Mouse (Mus musculus) G1E (cell line): Measurements from ENCODE around the gene Tlr4. TPM values are rescaled to one million over a fixed set of nuclear protein-coding genes. Genes with fewer than 3 reads are reported as not detected.

Source experiments
- ATAC-seq: 2 replicates; pipeline ENCODE4 v1.8.0; 2016; ENCODE audit warnings: mild to moderate bottlenecking; ENCODE audit not compliant: insufficient number of reproducible peaks, poor library complexity, low FRiP score, severe bottlenecking; ENCODE audit errors: extremely low read depth
- DNase-seq: peaks from one replicate; pipeline ENCODE4 v3.0.0; 2012; ENCODE audit warnings: low spot score
- H3K27me3 ChIP-seq: 2 replicates; pipeline ENCODE4 v1.6.1; 2012; ENCODE audit warnings: mild to moderate bottlenecking, low read length, inconsistent platforms; ENCODE audit not compliant: insufficient read depth
- H3K36me3 ChIP-seq: replicated peaks from 2 replicates; pipeline ENCODE3; 2012; ENCODE audit warnings: mild to moderate bottlenecking, inconsistent platforms
- H3K4me1 ChIP-seq: 2 replicates; pipeline ENCODE4 v1.6.1; 2012; ENCODE audit warnings: low read depth, low read length, inconsistent platforms, mixed read lengths; ENCODE audit not compliant: insufficient read depth
- H3K4me3 ChIP-seq: 2 replicates; pipeline ENCODE4 v1.5.1; 2012; ENCODE audit warnings: low read depth, mild to moderate bottlenecking, inconsistent platforms, low read length, moderate library complexity, mixed read lengths
- H3K9me3 ChIP-seq: replicated peaks from 2 replicates; pipeline ENCODE4 v1.6.1; 2012; ENCODE audit warnings: inconsistent platforms
- CTCF ChIP-seq: IDR thresholded peaks from 2 replicates; pipeline ENCODE4 v1.5.1; 2012; ENCODE audit warnings: low read depth, low read length, inconsistent platforms, mixed read lengths
- GATA1 ChIP-seq: IDR thresholded peaks from 2 replicates; pipeline ENCODE4 v1.6.1; 2012; ENCODE audit warnings: borderline replicate concordance, low read length, inconsistent platforms, mixed read lengths
- GATA2 ChIP-seq: IDR thresholded peaks from 2 replicates; pipeline ENCODE4 v1.6.1; 2012; ENCODE audit warnings: low read depth, low read length, inconsistent platforms, borderline replicate concordance
- POLR2AphosphoS5 ChIP-seq: IDR thresholded peaks from 2 replicates; pipeline ENCODE4 v1.6.1; 2012; ENCODE audit warnings: low read depth, low read length, inconsistent platforms; ENCODE audit not compliant: insufficient replicate concordance
- TAL1 ChIP-seq: conservative IDR thresholded peaks from 2 replicates; pipeline ENCODE4 v1.6.1; 2012; ENCODE audit warnings: low read depth, low read length, inconsistent platforms, mixed read lengths
- polyA plus RNA-seq: library from polyadenylated mRNA; stranded (reverse); fragments of >175 nt; gene quantifications from 2 replicates; pipeline ENCODE4 v1.2.3, GENCODE M21; 2012
- total RNA-seq, 2 experiments: library from RNA; stranded (forward) in 1 of 2; stranded (reverse) in 1 of 2; fragments of 200-1000 nt in 1 of 2; fragments of >200 nt in 1 of 2; fragmentation: Nextera tagmentation in 1 of 2; gene quantifications; 2 replicates each; pipeline ENCODE4 v1.2.3; 2014 to 2017

Tlr4 gene
- total and polyA plus RNA-seq, 3 experiments = 0.22 TPM; not detected in 2

GRCm38 (mm10) chr4:66883264-66883663 lies 55.9 kb downstream of the Tlr4 start:
- DNase-seq (no peak), ATAC-seq (no peak)
- no peaks in the 10 kb centered on the region for H3K27me3 ChIP-seq
- H3K36me3 ChIP-seq = no peaks in the 10 kb centered on the region
- no peaks in the 10 kb centered on the region for H3K4me1 ChIP-seq
- no peak overlapping the region for H3K4me3 ChIP-seq
- peaks cover 2% of the 10 kb centered on the region; the same call in 1 of the 2 replicates for H3K9me3 ChIP-seq
- no peak for TF ChIP-seq GATA2
- no peak for TF ChIP-seq POLR2AphosphoS5
- TF ChIP-seq CTCF = no peak
- no peak for TF ChIP-seq GATA1
- no peak for TF ChIP-seq TAL1

GRCm38 (mm10) chr4:66894547-66894946 lies 67.2 kb downstream of the Tlr4 start:
- DNase-seq (no peak), ATAC-seq (no peak)
- peaks cover 3% of the 10 kb centered on the region; the same call in 1 of the 2 replicates for H3K9me3 ChIP-seq
- H3K4me1 ChIP-seq = no peaks in the 10 kb centered on the region
- H3K36me3 ChIP-seq = no peaks in the 10 kb centered on the region
- TF ChIP-seq CTCF = no peak
- TF ChIP-seq GATA1 = no peak
- TF ChIP-seq TAL1 = no peak
- no peak for TF ChIP-seq POLR2AphosphoS5
- TF ChIP-seq GATA2 = no peak
- no peaks in the 10 kb centered on the region for H3K27me3 ChIP-seq
- H3K4me3 ChIP-seq = no peak overlapping the region

GRCm38 (mm10) chr4:66894981-66895380 lies 67.6 kb downstream of the Tlr4 start:
- Histone ChIP-seq H3K4me1 (no peaks in the 10 kb centered on the region), H3K36me3 (no peaks in the 10 kb centered on the region), H3K9me3 (peaks cover 3% of the 10 kb centered on the region; the same call in 1 of the 2 replicates), H3K4me3 (no peak overlapping the region), H3K27me3 (no peaks in the 10 kb centered on the region)
- DNase-seq (no peak), ATAC-seq (no peak)
- TF ChIP-seq TAL1 (no peak), CTCF (no peak), GATA2 (no peak), GATA1 (no peak), POLR2AphosphoS5 (no peak)

GRCm38 (mm10) chr4:66900126-66900525 lies 72.7 kb downstream of the Tlr4 start:
- no peak for DNase-seq
- TF ChIP-seq POLR2AphosphoS5 (no peak), GATA2 (no peak), CTCF (no peak), TAL1 (no peak), GATA1 (no peak)
- Histone ChIP-seq H3K4me1 (no peaks in the 10 kb centered on the region), H3K4me3 (no peak overlapping the region), H3K36me3 (no peaks in the 10 kb centered on the region), H3K9me3 (peaks cover 3% of the 10 kb centered on the region; the same call in 1 of the 2 replicates), H3K27me3 (no peaks in the 10 kb centered on the region)
- ATAC-seq = no peak

- no peak overlapping the region for H3K4me3 ChIP-seq
- no peaks in the 10 kb centered on the region for H3K4me1 ChIP-seq
- H3K36me3 ChIP-seq = no peaks in the 10 kb centered on the region
- no peak for TF ChIP-seq CTCF
- TF ChIP-seq GATA2 = no peak
- TF ChIP-seq GATA1 = no peak
- no peak for TF ChIP-seq TAL1
- TF ChIP-seq POLR2AphosphoS5 = no peak
- H3K27me3 ChIP-seq = no peaks in the 10 kb centered on the region
- H3K9me3 ChIP-seq = no peaks in the 10 kb centered on the region
- DNase-seq (no peak), ATAC-seq (no peak)
Measured at GRCm38 (mm10) chr4:66901498-66901897, 74.1 kb downstream of the Tlr4 start.

GRCm38 (mm10) chr4:66908376-66908775 lies 81.0 kb downstream of the Tlr4 start:
- no peak for TF ChIP-seq POLR2AphosphoS5
- TF ChIP-seq GATA1 = no peak
- TF ChIP-seq TAL1 = no peak
- no peak for TF ChIP-seq GATA2
- no peak for TF ChIP-seq CTCF
- DNase-seq = no peak
- no peak for ATAC-seq
- H3K27me3 ChIP-seq = no peaks in the 10 kb centered on the region
- no peaks in the 10 kb centered on the region for H3K4me1 ChIP-seq
- H3K36me3 ChIP-seq = no peaks in the 10 kb centered on the region
- H3K9me3 ChIP-seq = no peaks in the 10 kb centered on the region
- H3K4me3 ChIP-seq = no peak overlapping the region

- DNase-seq = no peak
- Histone ChIP-seq H3K9me3 (peaks cover 2% of the 10 kb centered on the region; the same call in 1 of the 2 replicates), H3K4me1 (no peaks in the 10 kb centered on the region), H3K27me3 (no peaks in the 10 kb centered on the region), H3K4me3 (no peak overlapping the region), H3K36me3 (no peaks in the 10 kb centered on the region)
- ATAC-seq = no peak
- TF ChIP-seq GATA1 (no peak), CTCF (no peak)
Measured at GRCm38 (mm10) chr4:66919630-66920372, 92.4 kb downstream of the Tlr4 start.
